Mouse (Mus musculus) cerebellum, postnatal 14 days (tissue): ENCODE results near the gene H2al2a.
A peak's percentile ranks its signal among the peaks of the same experiment; 100 is the strongest.
"Not testable (repeated sequence)": the region's sequence is repeated elsewhere in the genome, so short reads cannot be mapped to it uniquely, and the experiment has no call there.

Source experiments
- DNase-seq, 2 experiments: peaks; one replicate each; pipeline ENCODE4 v3.0.0; 2021; ENCODE audit warnings: mixed read lengths in 2 of 2

Gene H2al2a

GRCm38 (mm10) chr2:18027448-18028139 lies 30.8 kb upstream of the H2al2a start:
- peak; percentile 95 to 98 for DNase-seq

GRCm38 (mm10) chr2:18026116-18026947 lies 29.6 kb upstream of the H2al2a start:
- DNase-seq, result peak; percentile 60 to 69

- no peak for DNase-seq
Measured at GRCm38 (mm10) chr2:18025781-18026115, 29.0 kb upstream of the H2al2a start.

GRCm38 (mm10) chr2:18025116-18025515 lies 28.4 kb upstream of the H2al2a start:
- no peak for DNase-seq

DNA sequence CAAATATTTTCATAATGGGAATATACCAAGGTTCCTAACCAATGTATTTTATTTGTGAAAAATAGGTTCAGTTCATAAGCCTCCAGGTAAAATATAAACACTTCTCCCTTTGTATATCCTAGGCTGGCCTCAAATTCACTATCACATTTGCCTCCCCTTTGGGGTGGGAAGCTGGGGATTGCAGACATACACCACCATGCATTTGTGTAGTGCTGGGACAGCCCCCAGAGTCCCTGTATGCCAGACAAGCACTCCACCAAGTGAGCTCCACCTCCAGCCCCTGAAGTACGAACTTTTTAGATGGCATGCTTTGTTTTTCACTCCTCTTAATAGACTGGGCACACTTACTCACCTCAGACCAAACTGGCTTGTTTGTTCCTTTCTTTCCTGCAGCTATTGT lies 26.1 kb upstream of the H2al2a start:
- DNase-seq, result no peak

DNA sequence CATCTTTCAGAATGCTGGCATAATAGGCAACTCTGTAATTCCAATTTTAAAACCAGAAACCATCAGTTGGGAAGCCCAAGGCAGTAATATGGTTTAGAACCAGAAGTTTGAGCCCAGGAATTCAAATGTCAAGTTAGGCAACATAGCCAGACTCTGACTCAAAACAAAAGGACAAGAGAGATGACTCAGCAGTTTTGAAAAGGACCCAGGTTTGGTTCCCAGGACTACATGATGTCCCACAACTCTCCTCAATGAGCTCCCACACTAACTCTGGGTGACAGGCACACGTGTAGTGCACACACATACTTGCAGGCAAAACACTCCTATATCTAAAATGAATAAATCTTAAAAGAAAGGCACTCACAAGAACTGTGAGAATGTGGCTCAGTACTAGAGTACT lies 22.4 kb upstream of the H2al2a start:
- no peak for DNase-seq

DNA sequence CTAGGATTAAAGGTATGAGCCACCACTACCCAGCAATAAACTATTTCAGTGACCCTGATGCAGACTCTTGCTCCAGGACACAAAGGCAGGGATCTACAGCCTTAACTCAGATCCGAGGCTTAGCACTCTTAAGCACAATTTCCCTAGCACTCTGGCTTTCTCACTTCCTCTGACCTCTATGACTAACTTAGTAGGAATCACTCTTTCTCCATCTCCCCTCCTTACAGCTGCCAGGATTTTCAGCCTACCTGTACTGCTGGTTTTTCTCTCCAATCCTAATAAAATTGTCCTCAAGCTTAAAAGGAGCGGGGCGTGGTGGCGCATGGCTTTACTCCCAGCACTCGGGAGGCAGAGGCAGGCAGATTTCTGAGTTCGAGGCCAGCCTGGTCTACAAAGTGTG lies 20.6 kb upstream of the H2al2a start:
- DNase-seq, result no peak

DNA sequence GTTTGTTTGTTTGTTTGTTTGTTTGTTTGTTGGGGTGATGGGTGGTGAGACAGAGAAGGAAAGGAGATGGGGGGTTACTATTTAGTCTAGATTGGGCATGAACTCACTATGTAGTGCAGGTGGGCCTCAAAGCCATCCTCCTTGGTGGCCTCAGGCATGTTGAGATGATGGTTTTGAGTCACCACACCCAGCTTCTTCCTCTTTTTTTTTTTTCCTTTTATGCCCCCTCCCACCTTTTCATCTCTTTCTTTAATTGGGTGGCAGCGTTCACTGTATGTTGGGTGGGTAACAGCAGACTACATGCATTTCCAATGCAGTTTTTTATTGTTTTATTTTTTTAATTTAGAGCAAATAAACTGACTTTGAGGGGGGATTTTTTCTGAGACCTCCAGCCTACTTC lies 19.9 kb upstream of the H2al2a start:
- DNase-seq, result no peak

GRCm38 (mm10) chr2:18015581-18015980 lies 18.8 kb upstream of the H2al2a start:
- DNase-seq, result no peak

DNA sequence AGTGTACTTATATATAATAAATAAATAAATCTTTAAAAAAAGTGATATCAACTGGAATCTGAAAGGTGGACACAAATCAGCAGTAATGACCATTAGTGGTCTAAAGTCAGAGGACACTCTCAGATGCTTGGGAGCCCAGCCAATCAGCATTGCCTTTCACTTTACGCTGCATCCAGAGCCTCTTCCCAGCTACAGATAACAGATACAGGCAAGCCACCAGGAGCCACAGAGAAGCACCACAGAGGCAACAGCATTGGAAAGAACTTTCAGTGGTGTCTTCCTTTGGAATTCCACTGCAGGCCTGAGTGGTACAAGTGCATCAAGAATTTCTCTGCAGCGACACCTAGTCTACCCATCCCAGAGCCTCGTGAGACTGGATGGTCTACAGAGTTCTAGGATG lies 16.1 kb upstream of the H2al2a start:
- no peak for DNase-seq

- DNase-seq, result no peak
Measured at GRCm38 (mm10) chr2:18011226-18011625, 14.5 kb upstream of the H2al2a start.

DNA sequence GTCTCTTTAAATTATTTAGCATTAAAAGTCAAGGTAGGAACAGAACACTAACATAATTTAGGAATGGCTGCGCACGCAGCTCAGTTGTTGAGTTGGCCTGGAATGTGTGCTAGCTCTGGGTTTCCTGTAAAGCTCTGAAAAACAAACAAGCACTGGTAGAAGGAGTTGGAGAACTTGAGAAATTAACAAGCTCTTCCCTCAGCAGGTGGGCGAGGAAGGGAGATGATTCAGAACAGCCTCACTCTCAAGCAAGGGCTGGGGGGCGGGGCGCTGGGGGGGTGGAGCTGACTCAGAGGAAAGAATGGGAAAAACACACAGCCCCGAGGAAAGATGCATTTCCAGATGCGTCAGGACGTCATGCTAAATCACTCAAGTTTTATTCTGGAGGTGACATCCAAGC lies 8.4 kb upstream of the H2al2a start:
- no peak for DNase-seq

DNA sequence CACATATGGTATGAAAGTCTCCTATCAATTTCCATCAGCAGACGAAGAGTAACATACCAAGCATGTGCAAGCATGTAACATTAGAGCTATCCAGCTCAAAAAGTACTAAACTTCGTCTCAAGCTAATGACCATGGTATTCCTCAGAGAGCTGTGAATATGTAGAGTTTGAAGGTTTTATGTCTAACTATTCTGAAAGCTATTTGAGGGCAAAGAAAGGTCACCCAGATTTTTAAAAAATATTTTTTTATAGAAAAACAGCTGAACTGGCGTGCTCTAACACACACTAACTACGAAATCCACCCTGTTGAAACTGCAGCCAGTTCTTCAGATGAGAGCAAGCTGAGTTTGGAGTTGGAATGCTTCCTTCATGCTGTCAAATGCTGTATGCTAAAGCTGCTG lies 7.5 kb upstream of the H2al2a start:
- no peak for DNase-seq

- no peak for DNase-seq
Measured at GRCm38 (mm10) chr2:18002306-18002705, 5.5 kb upstream of the H2al2a start.

GRCm38 (mm10) chr2:17989562-17989961 lies 7.2 kb downstream of the H2al2a start:
- DNase-seq, result no peak

DNA sequence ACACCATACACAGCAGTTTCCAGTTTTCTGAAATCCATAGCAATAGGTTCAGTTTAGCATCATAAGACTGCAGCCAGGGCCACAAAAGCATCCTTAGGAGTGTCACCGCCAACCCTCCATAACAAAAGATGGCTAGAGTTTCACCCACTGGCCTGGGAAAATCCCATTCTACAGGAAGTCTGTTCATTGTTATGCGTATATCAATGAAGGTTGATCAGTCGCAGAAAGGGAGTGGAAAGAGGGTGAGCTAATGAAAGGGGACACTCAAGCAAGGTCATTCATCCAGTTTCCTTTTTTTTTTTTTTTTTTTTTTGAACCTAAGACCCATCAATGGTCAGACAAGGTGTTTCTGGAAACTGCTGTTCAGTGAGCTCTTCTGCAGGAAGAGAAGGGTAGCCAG lies 7.6 kb downstream of the H2al2a start:
- no peak for DNase-seq

DNA sequence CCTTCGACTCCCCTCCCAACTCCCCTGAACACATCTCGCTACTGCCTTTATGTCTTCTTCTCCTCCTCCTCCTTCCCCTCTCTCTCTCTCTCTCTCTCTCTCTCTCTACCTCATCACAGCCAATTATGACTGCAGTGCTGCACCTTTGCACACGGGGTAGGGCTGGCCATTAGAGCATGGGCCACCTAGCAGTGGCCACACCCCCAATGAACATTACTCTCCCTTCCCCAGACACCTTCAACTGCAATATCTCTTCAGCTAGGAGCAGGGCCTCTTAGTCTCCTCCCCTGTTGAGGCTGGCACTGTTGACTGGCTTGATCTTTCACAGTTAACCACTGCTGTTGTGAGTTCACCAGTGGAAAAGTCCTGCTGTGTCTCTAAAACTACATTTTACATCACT lies 10.1 kb downstream of the H2al2a start:
- no peak for DNase-seq

GRCm38 (mm10) chr2:17984774-17985173 lies 12.0 kb downstream of the H2al2a start:
- DNase-seq, result no peak

DNA sequence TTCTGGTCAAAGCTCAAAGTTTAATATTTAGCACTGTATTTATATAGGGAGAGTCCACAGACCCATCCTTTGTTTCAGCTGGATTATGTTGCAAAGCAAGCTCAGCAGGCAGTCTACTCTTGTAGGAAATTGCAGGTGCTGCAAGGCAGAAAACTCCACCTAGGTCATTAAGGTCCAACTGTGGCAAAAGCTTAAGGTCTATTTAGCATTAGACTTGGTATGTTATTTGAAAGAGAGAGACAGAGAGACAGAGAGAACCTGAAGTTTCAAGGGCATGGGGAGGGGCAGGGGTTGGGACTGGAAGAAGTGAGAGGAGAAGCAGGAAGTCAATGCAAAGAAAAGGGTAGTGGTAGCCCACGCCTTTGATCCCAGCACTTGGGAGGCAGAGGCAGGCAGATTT lies 14.0 kb downstream of the H2al2a start:
- no peak for DNase-seq

GRCm38 (mm10) chr2:17978706-17979105 lies 18.1 kb downstream of the H2al2a start:
- no peak for DNase-seq

DNA sequence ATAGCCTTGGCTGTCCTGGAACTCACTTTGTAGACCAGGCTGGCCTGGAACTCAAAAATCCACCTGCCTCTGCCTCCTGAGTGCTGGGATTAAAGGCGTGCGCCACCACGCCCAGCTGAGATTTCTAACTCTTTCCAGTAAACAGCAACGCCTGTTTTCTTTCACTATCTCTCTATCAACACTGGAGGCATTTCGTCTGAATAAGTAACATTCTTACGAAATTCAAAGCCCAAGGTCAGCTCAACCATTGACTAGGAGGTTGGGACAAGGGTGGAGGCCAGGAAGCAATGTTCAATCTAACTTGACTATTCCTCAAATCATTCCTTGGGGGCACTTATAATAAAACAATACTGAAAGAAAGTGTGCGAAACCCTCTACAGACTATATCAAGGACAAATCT lies 18.5 kb downstream of the H2al2a start:
- DNase-seq, result not testable (repeated sequence)

GRCm38 (mm10) chr2:17977645-17978044 lies 19.1 kb downstream of the H2al2a start:
- not testable (repeated sequence) for DNase-seq

DNA sequence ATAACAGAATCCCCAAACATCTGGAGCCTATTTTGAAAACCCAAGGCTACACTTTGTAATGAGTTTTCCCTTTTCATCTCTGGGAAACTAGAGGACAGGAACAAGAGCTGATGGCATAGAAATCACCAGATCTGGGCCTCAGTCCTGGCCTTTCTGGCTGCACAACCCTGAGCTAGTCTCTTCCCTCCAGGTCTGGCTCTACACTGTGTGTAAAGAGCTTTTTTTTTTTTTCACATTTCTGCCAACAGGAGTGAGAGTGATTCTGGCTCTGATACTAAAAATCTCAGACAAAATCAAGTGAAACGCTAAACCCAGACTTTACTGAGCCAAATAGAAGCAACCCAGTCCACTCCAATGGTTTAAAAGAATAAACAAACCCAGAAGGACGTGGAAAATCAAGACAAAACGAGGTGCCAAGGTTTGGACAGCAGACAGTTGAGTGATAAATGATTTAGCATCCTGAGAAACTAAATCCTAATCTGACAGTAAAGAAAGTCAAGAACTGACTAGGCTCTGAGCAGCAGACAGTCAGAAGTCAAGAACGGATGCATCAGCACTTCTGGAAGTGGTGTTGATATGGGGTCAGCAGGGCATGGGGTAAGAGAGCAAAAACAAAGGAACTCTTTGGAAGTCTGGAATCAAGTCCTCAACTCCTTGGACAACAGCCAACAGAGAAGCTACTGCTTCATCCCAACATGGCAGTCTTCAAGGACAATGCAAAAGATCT lies 21.0 kb downstream of the H2al2a start:
- no peak for DNase-seq
